Mouse (Mus musculus): ENCODE measurements around the gene Wipf3. TPM values are rescaled to one million over a fixed set of nuclear protein-coding genes. Genes with fewer than 3 reads are reported as not detected.

Gene Wipf3
- polyA plus RNA-seq, 1 experiment: 0.29 TPM

GRCm38 (mm10) chr6:54478646-54479324, 49.4 kb downstream of the Wipf3 start:
- no peak overlapping the region for H3K4me2 ChIP-seq (ENCODE audit: low read depth)
- H3K27me3 ChIP-seq (ENCODE audit: control insufficient read depth, insufficient read depth, insufficient read length): peaks cover 21% of the 10 kb centered on the region
- no peaks in the 10 kb centered on the region for H3K36me3 ChIP-seq (ENCODE audit: control insufficient read depth, insufficient read depth)
- H3K79me2 ChIP-seq (ENCODE audit: control insufficient read depth, insufficient read depth): no peaks in the 10 kb centered on the region
- H3ac ChIP-seq (ENCODE audit: control insufficient read depth, insufficient read length): no peak overlapping the region
- no peak overlapping the region for H3K4me3 ChIP-seq
- no peak for TF ChIP-seq POLR2AphosphoS2 (IDR thresholded peaks at IDR 0.05; ENCODE audit: insufficient read length, low read depth)
- TF ChIP-seq REST (IDR thresholded peaks at IDR 0.05; ENCODE audit: insufficient read depth, insufficient read length): no peak
- TF ChIP-seq USF1 (IDR thresholded peaks at IDR 0.05; ENCODE audit: low read depth): no peak
- TF ChIP-seq MYOD1 (IDR thresholded peaks at IDR 0.05; ENCODE audit: control insufficient read depth in 1 of 3, insufficient read length in 2 of 3, low read depth in 2 of 3): peak in 1 of 3 experiments; percentile 32
- TF ChIP-seq MYOG (IDR thresholded peaks at IDR 0.05; ENCODE audit: control insufficient read depth in 1 of 3, insufficient read depth in 1 of 3, insufficient read length in 2 of 3, low read depth in 2 of 3): no peak

DNA sequence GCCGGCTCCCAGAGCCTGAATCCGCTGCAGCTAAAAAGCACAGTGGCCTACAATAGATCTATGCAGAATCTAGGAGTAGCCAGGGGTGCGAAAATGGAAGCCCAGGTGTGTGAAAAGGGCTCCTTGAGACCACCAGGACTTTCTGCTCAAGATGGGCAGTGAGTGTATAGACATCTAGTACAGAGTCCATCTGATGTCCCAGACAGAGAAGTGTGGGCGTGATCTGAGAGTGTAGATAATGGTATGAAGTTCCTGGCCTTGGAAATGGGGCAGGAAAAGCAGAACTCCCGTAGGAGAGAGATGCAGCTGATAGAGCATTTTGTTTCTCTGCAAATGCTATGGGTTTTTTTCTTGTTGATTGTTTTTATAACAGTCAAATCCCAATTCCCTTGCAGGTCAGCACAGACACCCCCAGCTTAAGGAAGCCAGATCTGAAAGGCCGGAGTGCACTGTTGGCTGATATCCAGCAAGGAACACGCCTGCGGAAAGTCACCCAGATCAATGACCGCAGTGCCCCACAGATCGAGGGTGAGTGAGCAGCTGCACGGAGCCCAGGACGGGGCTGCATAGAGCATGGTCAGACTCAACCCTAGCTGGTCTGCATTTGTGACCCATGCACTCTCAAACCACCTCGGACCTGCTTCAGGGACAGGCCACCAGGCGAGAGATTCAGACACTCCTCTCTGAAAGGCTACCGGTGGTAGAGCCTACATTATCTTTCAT, 52.1 kb downstream of the Wipf3 start:
- Histone ChIP-seq H3K4me2 (ENCODE audit: low read depth) (no peak overlapping the region), H3ac (ENCODE audit: control insufficient read depth, insufficient read length) (no peak overlapping the region), H3K79me2 (ENCODE audit: control insufficient read depth, insufficient read depth) (no peaks in the 10 kb centered on the region), H3K4me3 (no peak overlapping the region), H3K27me3 (ENCODE audit: control insufficient read depth, insufficient read depth, insufficient read length) (peaks cover 33% of the 10 kb centered on the region), H3K36me3 (ENCODE audit: control insufficient read depth, insufficient read depth) (no peaks in the 10 kb centered on the region)
- TF ChIP-seq MYOG (IDR thresholded peaks at IDR 0.05; ENCODE audit: control insufficient read depth in 1 of 3, insufficient read depth in 1 of 3, insufficient read length in 2 of 3, low read depth in 2 of 3): peak in 1 of 3 experiments; percentile 7
- TF ChIP-seq TCF3 (IDR thresholded peaks at IDR 0.05; ENCODE audit: insufficient read length, low read depth): no peak
- TF ChIP-seq POLR2A (IDR thresholded peaks at IDR 0.05; ENCODE audit: insufficient read length, low read depth): no peak
- no peak for TF ChIP-seq E2F4 (IDR thresholded peaks at IDR 0.05; ENCODE audit: insufficient read depth)
- no peak for TF ChIP-seq REST (IDR thresholded peaks at IDR 0.05; ENCODE audit: insufficient read depth, insufficient read length)
- TF ChIP-seq MAX (IDR thresholded peaks at IDR 0.05; ENCODE audit: low read depth): no peak

GRCm38 (mm10) chr6:54485000-54485399, 55.6 kb downstream of the Wipf3 start:
- Histone ChIP-seq H3K4me2 (ENCODE audit: low read depth) (no peak overlapping the region), H3K79me2 (ENCODE audit: control insufficient read depth, insufficient read depth) (no peaks in the 10 kb centered on the region), H3K36me3 (ENCODE audit: control insufficient read depth, insufficient read depth) (no peaks in the 10 kb centered on the region), H3ac (ENCODE audit: control insufficient read depth, insufficient read length) (no peak overlapping the region), H3K27me3 (ENCODE audit: control insufficient read depth, insufficient read depth, insufficient read length) (peaks cover 27% of the 10 kb centered on the region), H3K4me3 (no peak overlapping the region)
- TF ChIP-seq E2F4 (IDR thresholded peaks at IDR 0.05; ENCODE audit: insufficient read depth) (no peak), TCF3 (IDR thresholded peaks at IDR 0.05; ENCODE audit: insufficient read length, low read depth) (no peak), POLR2A (IDR thresholded peaks at IDR 0.05; ENCODE audit: insufficient read length, low read depth) (no peak), SRF (IDR thresholded peaks at IDR 0.05; ENCODE audit: control insufficient read depth, insufficient read length, low read depth) (no peak), MAX (IDR thresholded peaks at IDR 0.05; ENCODE audit: low read depth) (no peak), REST (IDR thresholded peaks at IDR 0.05; ENCODE audit: insufficient read depth, insufficient read length) (no peak), TCF12 (IDR thresholded peaks at IDR 0.05; ENCODE audit: insufficient read depth, poor library complexity, severe bottlenecking) (no peak), MYOD1 (IDR thresholded peaks at IDR 0.05; ENCODE audit: control insufficient read depth in 1 of 3, insufficient read length in 2 of 3, low read depth in 2 of 3) (no peak), POLR2AphosphoS2 (IDR thresholded peaks at IDR 0.05; ENCODE audit: insufficient read length, low read depth) (no peak), USF1 (IDR thresholded peaks at IDR 0.05; ENCODE audit: low read depth) (no peak), MYOG (IDR thresholded peaks at IDR 0.05; ENCODE audit: control insufficient read depth in 1 of 3, insufficient read depth in 1 of 3, insufficient read length in 2 of 3, low read depth in 2 of 3) (no peak), CEBPB (IDR thresholded peaks at IDR 0.05; ENCODE audit: insufficient read depth, poor library complexity, severe bottlenecking) (no peak)

GRCm38 (mm10) chr6:54485435-54485901, 56.1 kb downstream of the Wipf3 start:
- Histone ChIP-seq H3K27me3 (ENCODE audit: control insufficient read depth, insufficient read depth, insufficient read length) (peaks cover 27% of the 10 kb centered on the region), H3K4me3 (no peak overlapping the region), H3ac (ENCODE audit: control insufficient read depth, insufficient read length) (no peak overlapping the region), H3K79me2 (ENCODE audit: control insufficient read depth, insufficient read depth) (no peaks in the 10 kb centered on the region), H3K36me3 (ENCODE audit: control insufficient read depth, insufficient read depth) (no peaks in the 10 kb centered on the region), H3K4me2 (ENCODE audit: low read depth) (no peak overlapping the region)
- TF ChIP-seq TCF3 (IDR thresholded peaks at IDR 0.05; ENCODE audit: insufficient read length, low read depth) (no peak), SRF (IDR thresholded peaks at IDR 0.05; ENCODE audit: control insufficient read depth, insufficient read length, low read depth) (no peak), CEBPB (IDR thresholded peaks at IDR 0.05; ENCODE audit: insufficient read depth, poor library complexity, severe bottlenecking) (no peak), POLR2A (IDR thresholded peaks at IDR 0.05; ENCODE audit: insufficient read length, low read depth) (no peak), REST (IDR thresholded peaks at IDR 0.05; ENCODE audit: insufficient read depth, insufficient read length) (no peak), E2F4 (IDR thresholded peaks at IDR 0.05; ENCODE audit: insufficient read depth) (no peak), USF1 (IDR thresholded peaks at IDR 0.05; ENCODE audit: low read depth) (no peak), MYOD1 (IDR thresholded peaks at IDR 0.05; ENCODE audit: control insufficient read depth in 1 of 3, insufficient read length in 2 of 3, low read depth in 2 of 3) (no peak)
